Mouse (Mus musculus) heart, postnatal 0 days (tissue): ENCODE measurements around the gene Ptprn2. TPM values are rescaled to one million over a fixed set of nuclear protein-coding genes. Genes with fewer than 3 reads are reported as not detected.

ENCODE experiments used
- ATAC-seq: fragments of 200-750 bp; cut with Nextera tagmentation; 2 replicates; pipeline ENCODE4 v1.8.0; 2017; ENCODE audit warnings: low read depth, moderate number of reproducible peaks, moderate library complexity; ENCODE audit not compliant: insufficient read depth
- DNase-seq: peaks from one replicate; pipeline ENCODE4 v3.0.0-alpha.2; 2016; ENCODE audit warnings: low spot score
- H3K27ac ChIP-seq: fragments of 300-500 bp; sonication (generic); 2 replicates; pipeline ENCODE4 v1.5.1; 2014; ENCODE audit warnings: low read depth, mild to moderate bottlenecking
- H3K27me3 ChIP-seq: fragments of 300-500 bp; sonication (generic); 2 replicates; pipeline ENCODE4 v1.6.1; 2014; ENCODE audit warnings: low read length, mixed read lengths; ENCODE audit not compliant: control insufficient read depth, insufficient read depth
- H3K36me3 ChIP-seq: fragments of 300-500 bp; sonication (generic); replicated peaks from 2 replicates; pipeline ENCODE4 v1.6.1; 2014; ENCODE audit warnings: low read length, mixed read lengths; ENCODE audit not compliant: control insufficient read depth, insufficient read depth
- H3K4me1 ChIP-seq: fragments of 300-500 bp; sonication (generic); 2 replicates; pipeline ENCODE4 v1.6.1; 2014; ENCODE audit warnings: antibody characterized with exemption; ENCODE audit not compliant: control insufficient read depth, insufficient read depth
- H3K4me2 ChIP-seq: fragments of 300-500 bp; sonication (generic); 2 replicates; pipeline ENCODE4 v1.6.1; 2014; ENCODE audit warnings: low read depth, mild to moderate bottlenecking, low read length, moderate library complexity
- H3K4me3 ChIP-seq: fragments of 300-500 bp; sonication (generic); 2 replicates; pipeline ENCODE4 v1.5.1; 2014; ENCODE audit warnings: low read depth, low read length
- H3K9ac ChIP-seq: fragments of 300-500 bp; sonication (generic); replicated peaks from 2 replicates; pipeline ENCODE4 v1.6.1; 2014; ENCODE audit warnings: low read depth, low read length, mixed read lengths
- H3K9me3 ChIP-seq: fragments of 300-500 bp; sonication (generic); replicated peaks from 2 replicates; pipeline ENCODE4 v1.6.1; 2016; ENCODE audit warnings: low read length; ENCODE audit not compliant: control insufficient read depth
- CTCF ChIP-seq: IDR thresholded peaks from 2 replicates; pipeline ENCODE4 v1.5.1; 2016; ENCODE audit warnings: antibody characterized with exemption, control low read depth, low read depth
- EP300 ChIP-seq: IDR thresholded peaks from 2 replicates; pipeline ENCODE4 v1.6.1; 2016; ENCODE audit warnings: antibody characterized with exemption, low read depth
- WGBS: fragments of 180-500 bp; shearing (Covaris S2); extraction: QIAGEN DNeasy Blood & Tissue Kit; methylation state at CpG from one replicate; pipeline ENCODE4 v1.1.7; 2014; 5-methylcytosine and 5-hydroxymethylcytosine counted together
- polyA plus RNA-seq: library from polyadenylated mRNA; unstranded; fragments of >200 nt; fragmentation: Nextera tagmentation; extraction: Ambion mirVana; gene quantifications from 2 replicates; pipeline ENCODE4 v1.2.1, GENCODE M21; 2015
- total RNA-seq: library from RNA; depleted of rRNA; stranded (reverse); fragments of >200 nt; gene quantifications from 2 replicates; pipeline ENCODE4 v1.2.3, GENCODE M21; 2014; ENCODE audit warnings: low replicate concordance

Gene Ptprn2
- total and polyA plus RNA-seq, 2 experiments from 2014 or later, result not detected

DNA sequence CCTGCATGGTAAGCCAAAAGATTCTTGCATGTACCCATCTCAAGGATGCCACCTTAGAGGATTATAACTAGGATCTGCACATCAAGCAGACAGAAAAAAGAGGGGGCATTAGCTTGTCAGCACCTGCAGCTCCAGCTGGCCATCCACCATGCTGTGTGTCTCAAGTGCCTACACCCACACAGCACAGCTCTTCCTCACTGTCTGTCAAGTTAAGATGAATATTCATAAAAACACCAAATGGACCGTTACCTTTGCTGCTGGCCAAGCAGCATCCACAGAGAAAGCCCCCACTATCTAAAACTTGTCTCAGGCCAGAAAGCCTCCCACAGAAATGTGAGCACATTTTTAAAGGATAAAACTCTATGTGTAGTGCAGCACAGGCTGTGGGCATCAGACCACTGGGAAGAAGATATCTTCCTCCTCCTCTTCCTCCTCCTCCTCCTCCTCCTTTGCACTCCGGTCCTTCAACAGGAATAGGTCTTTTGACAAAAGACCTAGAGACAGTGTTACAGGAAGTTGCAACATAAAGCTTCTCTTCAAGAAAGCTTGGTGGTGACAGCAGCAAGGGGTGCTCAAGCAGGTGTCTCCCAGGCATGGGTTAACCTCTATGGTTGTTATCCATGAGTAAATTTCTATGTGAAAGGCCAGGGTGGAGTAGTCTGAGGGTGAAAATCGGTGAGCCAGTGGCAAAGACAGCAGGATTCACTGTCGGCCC, 750.7 kb downstream of the Ptprn2 start:
- H3K4me2 ChIP-seq, result no peak overlapping the region
- H3K9me3 ChIP-seq, result no peaks in the 10 kb centered on the region
- DNase-seq, result no peak
- WGBS, result 68% methylated on average over 4 of the region's 4 CpGs
- H3K36me3 ChIP-seq, result no peaks in the 10 kb centered on the region
- no peak overlapping the region for H3K9ac ChIP-seq
- H3K4me1 ChIP-seq, result no peaks in the 10 kb centered on the region
- no peak for ATAC-seq
- TF ChIP-seq CTCF, result no peak
- no peak for TF ChIP-seq EP300
- H3K27ac ChIP-seq, result no peak overlapping the region
- no peaks in the 10 kb centered on the region for H3K27me3 ChIP-seq
- H3K4me3 ChIP-seq, result no peak overlapping the region

DNA sequence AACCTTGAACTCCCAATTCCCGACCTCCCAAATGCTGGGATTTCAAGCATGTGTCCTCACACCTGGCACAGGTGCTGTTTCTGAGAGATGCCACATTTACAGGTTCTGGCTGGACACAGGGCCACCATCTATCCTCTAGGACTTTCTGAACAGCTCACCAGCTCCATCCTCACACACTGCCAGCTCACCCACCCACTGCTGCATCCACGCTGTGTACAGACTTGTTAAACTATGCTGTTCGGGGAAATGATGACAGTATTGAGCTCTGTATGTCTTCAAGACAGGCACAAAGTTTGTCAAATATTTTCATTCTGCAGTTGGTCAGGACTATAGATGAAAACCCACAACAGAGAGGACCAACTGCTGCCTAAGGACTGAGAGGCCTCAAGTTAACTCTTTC, 751.5 kb downstream of the Ptprn2 start:
- 80% methylated on average over 3 of the region's 3 CpGs for WGBS
- H3K4me1 ChIP-seq, result peaks cover 3% of the 10 kb centered on the region
- no peaks in the 10 kb centered on the region for H3K27me3 ChIP-seq
- H3K36me3 ChIP-seq, result no peaks in the 10 kb centered on the region
- H3K9ac ChIP-seq, result no peak overlapping the region
- H3K4me3 ChIP-seq, result no peak overlapping the region
- no peak overlapping the region for H3K4me2 ChIP-seq
- H3K27ac ChIP-seq, result no peak overlapping the region
- ATAC-seq, result no peak
- TF ChIP-seq EP300 (no peak), CTCF (no peak)
- H3K9me3 ChIP-seq, result no peaks in the 10 kb centered on the region
- no peak for DNase-seq

GRCm38 (mm10) chr12:117239927-117240715, 754.6 kb downstream of the Ptprn2 start:
- no peaks in the 10 kb centered on the region for H3K36me3 ChIP-seq
- no peaks in the 10 kb centered on the region for H3K27me3 ChIP-seq
- H3K9ac ChIP-seq, result no peak overlapping the region
- ATAC-seq, result no peak
- no peak overlapping the region for H3K4me3 ChIP-seq
- DNase-seq, result peak; percentile 12
- H3K4me2 ChIP-seq, result no peak overlapping the region
- no peaks in the 10 kb centered on the region for H3K9me3 ChIP-seq
- no peak overlapping the region for H3K27ac ChIP-seq
- peaks cover 8% of the 10 kb centered on the region for H3K4me1 ChIP-seq
- no peak for TF ChIP-seq CTCF
- TF ChIP-seq EP300, result no peak
- 57% methylated on average over 9 of the region's 9 CpGs for WGBS

GRCm38 (mm10) chr12:117242181-117242580, 756.7 kb downstream of the Ptprn2 start:
- whole genome bisulfite sequencing, result 23% methylated on average over 7 of the region's 7 CpGs
- TF ChIP-seq EP300, result no peak
- no peak for TF ChIP-seq CTCF
- Histone ChIP-seq H3K27ac (no peak overlapping the region), H3K9me3 (no peaks in the 10 kb centered on the region), H3K9ac (no peak overlapping the region), H3K36me3 (no peaks in the 10 kb centered on the region), H3K4me1 (peaks cover 8% of the 10 kb centered on the region), H3K27me3 (no peaks in the 10 kb centered on the region), H3K4me2 (no peak overlapping the region), H3K4me3 (no peak overlapping the region)
- ATAC-seq (peak; percentile 72), DNase-seq (peak; percentile 13)

- WGBS, result 83% methylated on average over 17 of the region's 17 CpGs
- no peak overlapping the region for H3K27ac ChIP-seq
- no peaks in the 10 kb centered on the region for H3K36me3 ChIP-seq
- peaks cover 8% of the 10 kb centered on the region for H3K4me1 ChIP-seq
- H3K9ac ChIP-seq, result no peak overlapping the region
- no peak overlapping the region for H3K4me2 ChIP-seq
- no peaks in the 10 kb centered on the region for H3K9me3 ChIP-seq
- TF ChIP-seq EP300, result no peak
- TF ChIP-seq CTCF, result no peak
- 0 out of 2 replicates have a peak, but pooled peaks cover 3% of the 10 kb centered on the region for H3K27me3 ChIP-seq
- no peak for ATAC-seq
- DNase-seq, result no peak
- H3K4me3 ChIP-seq, result no peak overlapping the region
Measured at GRCm38 (mm10) chr12:117245885-117246478, 760.5 kb downstream of the Ptprn2 start.
